Mouse (Mus musculus) kidney, postnatal 14 days (tissue): ENCODE data around the gene AA467197.
A peak's percentile ranks its signal among the peaks of the same experiment; 100 is the strongest.

Experiments used
- DNase-seq: peaks from one replicate; pipeline ENCODE4 v3.0.0; 2022; ENCODE audit warnings: mixed read lengths

AA467197 gene

DNA sequence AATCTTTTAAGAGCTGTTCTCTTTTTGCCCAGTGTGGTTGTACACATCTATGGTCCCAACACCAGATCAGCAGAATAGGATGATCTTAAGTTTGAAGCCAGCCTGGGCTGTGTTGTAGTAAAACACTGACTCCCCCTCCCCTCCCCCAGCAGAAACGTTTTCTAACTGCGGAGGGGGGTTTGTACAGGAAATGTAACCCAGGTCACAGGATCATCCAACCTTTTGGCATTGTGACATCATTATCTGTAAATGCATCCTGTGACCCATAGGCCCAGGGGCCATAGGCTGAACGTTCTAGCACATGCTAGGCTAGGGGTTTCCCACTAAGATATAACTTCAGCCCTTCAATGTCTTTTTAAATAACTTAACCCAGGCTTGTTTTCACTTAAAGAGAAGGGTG is at the start of gene AA467197:
AA467197 (plus strand) TSS at position 301 of the 400 bp plus-strand sequence.
- DNase-seq, result no peak

DNA sequence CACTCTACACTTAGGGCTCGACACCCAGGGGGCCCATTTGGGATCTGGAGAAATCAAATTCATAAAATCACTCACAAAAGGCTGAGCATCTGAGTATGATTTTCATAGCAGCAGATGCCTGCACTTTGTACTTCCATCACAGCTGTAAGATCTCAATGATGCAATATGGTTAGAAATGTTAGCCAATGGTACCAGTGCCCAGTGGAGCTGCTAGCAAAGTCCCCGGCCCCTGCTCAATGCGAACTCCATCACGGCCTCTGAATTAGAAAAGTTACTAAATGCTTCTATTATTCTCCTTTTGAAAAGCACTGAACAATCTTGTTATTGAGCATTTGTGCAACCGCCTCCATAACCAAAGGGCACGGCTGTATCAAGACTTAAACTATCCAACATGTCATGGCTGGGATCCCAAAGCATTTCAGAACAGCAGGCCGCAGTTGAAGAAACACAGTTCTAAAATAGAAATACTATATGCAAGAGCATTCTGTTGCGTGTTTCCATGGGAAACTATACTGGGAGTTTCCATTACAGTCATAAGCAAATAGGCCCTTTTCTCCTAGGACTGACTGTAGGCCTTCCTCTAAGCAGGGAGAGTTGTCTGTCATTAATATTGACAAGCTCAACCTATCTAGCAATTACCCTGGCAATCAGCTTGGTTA is 48.8 kb upstream of the AA467197 start:
- no peak for DNase-seq

GRCm38 (mm10) chr2:122590351-122590750 is 46.4 kb upstream of the AA467197 start:
- peak; percentile 58 for DNase-seq

GRCm38 (mm10) chr2:122591213-122591612 is 45.6 kb upstream of the AA467197 start:
- DNase-seq, result no peak

DNA sequence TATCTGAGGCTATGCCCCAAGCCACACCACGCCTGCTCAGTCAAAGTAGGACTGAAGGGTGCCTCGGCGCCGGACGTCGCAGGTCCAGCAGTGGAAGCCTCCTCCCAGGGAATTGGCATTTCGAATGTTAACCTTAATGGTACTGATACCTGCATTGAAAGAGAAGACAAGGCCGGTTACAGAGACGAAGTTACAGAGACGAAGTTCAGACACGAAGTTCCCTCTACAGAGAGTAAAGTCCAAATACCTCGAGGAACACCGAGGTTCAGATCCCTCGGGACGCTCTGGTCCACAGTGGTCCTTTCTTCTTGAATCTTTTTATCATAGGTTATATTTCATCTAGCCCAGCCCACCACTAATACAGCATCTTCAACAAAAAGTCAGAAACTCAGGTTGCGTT is 41.3 kb upstream of the AA467197 start:
- no peak for DNase-seq

GRCm38 (mm10) chr2:122599736-122600135 is 37.0 kb upstream of the AA467197 start:
- DNase-seq, result no peak

- no peak for DNase-seq
These were observed 35.4 kb upstream of the AA467197 start for GRCm38 (mm10) chr2:122601354-122601753.

DNA sequence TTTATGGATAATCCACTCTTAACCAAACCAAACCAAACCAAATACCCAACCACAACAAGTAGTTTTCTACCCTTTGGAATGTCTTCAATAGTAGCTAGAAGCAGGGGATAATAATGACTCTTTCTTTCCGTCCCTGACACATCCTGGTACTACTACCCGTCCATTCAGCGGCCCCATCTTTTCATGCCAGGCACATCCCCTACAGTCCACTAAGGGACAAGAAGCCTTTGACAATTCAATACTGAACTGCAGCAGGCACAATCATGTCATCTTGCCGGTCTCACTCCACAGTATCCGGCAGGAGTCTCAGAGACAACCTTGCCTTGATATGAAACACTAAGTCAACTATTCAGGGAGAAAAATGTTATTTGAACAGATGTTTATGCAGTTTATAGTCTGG is 31.0 kb upstream of the AA467197 start:
- no peak for DNase-seq

- no peak for DNase-seq
These were observed 28.0 kb upstream of the AA467197 start for GRCm38 (mm10) chr2:122608820-122609219.

DNA sequence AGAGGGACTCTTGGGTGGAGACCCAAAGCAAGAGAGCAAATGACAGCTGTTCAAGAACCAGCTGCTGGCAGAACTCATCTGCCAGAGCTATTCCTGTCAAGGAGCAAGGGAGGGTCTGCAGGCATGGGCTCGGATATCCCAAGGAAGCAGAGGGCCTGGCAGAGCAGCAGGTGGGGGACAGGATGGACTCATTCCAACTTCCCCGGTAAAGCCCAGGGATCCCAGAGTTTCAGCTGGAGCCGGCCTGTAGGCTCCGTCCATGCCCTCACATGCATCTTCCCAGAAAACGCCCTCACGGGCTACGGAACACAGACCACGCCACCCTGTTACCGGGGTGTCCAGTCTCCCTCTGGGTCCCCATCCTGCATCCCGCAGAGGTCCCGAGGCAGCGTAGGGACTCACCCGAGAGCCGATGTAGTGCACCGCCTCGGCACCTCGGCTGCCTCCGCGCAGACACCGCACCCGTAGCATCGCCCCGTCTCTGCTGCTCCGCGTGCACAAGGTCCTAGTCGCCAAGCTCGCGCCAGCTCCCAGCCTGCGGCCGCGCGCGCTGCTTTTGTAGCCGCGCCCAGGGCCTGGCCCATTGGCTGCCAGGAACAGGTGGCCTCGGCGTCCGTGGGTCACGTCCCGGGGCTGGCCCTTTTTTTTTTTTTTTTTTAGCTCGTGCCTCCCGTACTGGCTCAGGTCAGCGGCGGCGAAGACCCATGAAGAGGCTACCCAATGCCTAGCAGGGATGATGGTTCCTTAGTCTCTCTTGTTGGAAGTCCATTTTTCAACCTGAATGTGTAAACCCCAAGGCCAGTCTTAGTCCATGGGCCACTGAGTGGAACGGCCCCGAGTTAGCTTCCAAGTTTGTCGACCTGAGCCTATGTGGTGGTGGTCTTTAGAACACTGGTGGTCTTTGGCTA is 25.8 kb upstream of the AA467197 start, which contains the start of gene Gatm:
Gatm (minus strand) TSS at position 558 of the 908 bp plus-strand sequence.
- peak; percentile 86 for DNase-seq

DNA sequence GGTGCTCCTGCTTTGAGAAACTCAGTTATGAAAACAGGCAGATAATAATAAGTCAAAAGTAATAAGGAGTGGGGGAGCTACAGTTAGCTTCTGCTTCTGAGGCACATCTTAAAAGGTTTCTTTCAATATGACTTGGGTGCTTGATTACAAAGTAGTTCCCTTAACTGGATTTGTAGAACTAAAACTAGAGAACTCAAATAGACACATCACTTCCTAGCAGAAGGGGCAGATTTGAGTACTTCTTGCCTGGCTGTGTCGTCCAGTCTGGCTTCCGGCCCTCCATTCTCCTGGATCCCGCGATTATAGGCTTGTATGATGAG is 25.2 kb upstream of the AA467197 start:
- no peak for DNase-seq

DNA sequence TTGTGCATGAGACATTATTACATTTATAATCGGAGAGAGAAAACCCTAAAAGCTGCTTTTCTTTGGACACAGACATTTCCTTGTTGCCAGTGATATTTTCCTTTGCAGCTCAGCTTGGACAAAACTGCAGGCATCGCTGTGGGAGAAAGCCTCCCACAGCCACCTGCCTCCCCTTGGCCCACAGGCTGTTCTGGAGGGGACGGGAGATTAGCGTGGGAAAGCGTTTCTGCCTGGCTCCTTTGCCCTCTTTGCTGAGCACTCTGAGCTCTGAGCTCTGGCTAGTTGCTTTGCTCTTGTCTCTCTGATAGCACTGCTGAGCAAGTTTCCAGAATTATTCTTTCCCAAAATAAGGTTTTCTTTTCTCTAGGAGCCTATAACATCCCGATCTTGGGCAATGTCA is 20.5 kb upstream of the AA467197 start:
- DNase-seq, result no peak

GRCm38 (mm10) chr2:122617792-122618191 is 19.0 kb upstream of the AA467197 start:
- DNase-seq, result no peak

- DNase-seq, result no peak
These were observed 18.1 kb upstream of the AA467197 start for GRCm38 (mm10) chr2:122618719-122619118.

DNA sequence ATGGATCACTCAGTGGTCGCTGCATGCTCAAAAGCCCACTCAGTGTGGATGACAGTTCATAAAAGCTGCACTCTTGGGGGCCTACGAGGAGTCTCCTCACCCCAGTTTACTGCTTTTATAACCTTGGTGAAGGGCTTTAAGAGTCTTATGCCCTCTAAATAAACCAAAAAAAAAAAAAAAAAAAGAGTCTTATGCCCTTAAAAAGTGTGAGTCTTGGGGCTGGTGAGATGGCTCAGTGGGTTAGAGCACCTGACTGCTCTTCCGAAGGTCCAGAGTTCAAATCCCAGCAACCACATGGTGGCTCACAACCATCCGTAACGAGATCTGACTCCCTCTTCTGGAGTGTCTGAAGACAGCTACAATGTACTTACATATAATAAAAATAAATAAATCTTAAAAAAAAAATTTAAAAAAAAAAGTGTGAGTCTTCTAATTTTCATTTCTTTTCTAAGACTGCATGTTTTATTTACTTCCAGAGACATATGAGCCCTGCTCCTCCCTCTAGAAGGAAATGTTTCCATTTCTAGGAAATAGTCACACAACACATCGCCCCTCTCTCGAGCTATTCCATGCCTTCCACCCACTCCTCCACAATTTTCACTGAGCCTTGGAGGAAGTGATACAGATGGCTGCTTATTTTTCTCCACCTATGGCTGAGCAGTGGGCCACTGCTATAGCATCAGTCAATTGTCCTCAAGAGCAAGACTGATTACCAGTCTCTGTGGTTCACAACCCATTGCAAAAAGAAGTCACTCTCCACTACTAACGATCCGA is 15.3 kb upstream of the AA467197 start:
- no peak for DNase-seq

DNA sequence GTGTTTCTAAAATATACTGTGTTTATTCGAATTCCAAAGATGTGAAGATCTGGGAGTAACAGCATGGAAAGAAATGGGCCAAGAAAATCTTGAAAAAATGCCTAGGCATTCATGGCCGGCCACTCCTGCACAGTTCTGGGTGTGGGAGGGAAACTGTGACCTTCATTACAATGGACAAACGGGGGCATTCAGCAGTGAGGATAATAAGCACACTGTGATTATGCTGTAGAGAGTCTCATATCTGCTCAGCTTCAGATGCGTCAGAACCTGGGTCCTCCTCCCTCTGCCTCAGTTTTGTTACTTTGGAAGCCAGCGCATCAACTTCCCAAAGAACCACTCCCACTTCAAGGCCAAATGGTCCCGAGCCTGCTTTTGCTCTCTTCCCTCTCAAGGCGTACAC is 10.9 kb upstream of the AA467197 start:
- DNase-seq, result no peak

- peak; percentile 90 for DNase-seq
These were observed 7.8 kb upstream of the AA467197 start for GRCm38 (mm10) chr2:122628976-122629375.

DNA sequence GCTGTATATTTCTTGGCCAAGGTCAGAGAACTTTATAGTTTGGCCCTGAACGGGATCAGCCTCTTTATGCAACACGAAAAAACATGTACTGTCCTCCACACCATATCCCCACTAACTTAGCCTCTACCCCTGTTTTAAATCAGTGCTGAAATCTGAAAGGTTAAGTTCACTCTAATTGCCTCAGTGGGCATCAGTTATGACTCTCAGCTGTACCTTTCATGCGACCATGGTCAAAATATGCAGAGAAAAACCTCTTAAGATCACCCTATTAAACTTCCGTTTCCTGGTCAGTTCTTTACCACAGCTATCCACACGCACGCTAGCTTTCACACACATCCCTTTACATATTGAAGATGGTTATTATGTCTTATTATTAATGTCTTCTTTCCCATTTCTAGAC is 6.9 kb upstream of the AA467197 start:
- no peak for DNase-seq

DNA sequence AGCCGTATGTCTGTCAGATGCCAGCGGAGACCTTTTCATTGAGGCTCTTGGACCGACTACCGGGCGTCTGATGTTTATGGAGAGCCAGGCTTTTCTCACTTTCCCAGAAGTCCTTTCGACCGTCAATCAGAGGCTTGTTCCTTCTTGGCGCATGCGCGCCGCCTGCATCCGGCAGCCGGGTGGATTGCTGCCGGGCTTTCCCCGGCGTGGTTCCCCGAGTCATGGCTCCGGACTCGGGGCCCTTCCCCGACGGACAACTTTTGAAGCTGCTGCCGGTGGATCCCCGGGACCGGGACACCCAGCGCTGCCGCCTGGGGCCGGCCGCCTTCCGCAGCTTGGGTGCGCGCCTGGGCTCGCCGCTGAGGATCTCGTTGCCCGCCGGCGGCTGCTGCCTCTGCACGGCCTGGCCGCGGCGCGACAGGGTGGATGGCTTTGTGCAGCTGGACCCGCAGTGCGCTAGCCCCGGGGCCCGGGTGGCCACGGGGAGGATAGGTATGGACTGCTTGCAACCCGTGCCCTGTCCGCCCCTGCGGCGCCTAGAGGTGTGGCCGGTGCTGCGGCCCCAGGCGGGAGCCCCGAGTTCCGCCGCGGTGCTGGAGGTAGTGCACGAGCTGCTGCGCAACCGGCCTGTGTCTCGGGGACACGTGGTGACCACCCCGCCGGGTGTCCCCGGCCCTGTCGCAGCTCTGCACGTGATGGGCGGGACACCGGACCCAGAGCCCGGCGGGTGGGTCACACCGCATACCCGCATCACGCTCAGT is 6.1 kb upstream of the AA467197 start:
- peak; percentile 94 for DNase-seq

DNA sequence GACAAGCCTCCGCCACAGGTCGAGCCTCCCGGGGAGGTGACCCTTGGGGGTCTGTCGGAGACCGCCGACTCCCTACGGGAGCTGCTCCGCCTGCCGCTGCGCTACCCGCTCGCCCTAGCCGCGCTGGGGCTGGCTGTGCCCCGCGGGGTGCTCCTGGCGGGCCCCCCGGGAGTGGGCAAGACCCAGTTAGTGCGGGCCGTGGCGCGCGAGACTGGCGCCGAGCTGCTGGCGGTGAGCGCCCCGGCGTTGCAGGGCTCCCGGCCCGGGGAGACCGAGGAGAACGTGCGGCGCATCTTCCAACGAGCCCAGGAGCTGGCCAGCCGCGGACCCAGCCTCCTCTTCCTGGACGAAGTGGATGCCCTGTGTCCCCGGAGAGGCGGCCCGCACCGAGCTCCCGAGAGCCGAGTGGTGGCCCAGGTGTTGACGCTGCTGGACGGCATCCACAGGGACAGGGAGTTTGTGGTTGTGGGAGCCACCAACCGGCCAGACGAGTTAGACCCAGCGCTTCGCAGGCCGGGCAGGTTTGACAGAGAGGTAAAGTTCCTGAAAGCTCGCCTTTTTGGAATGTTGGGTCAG is 5.5 kb upstream of the AA467197 start:
- peak; percentile 72 for DNase-seq

GRCm38 (mm10) chr2:122637526-122637997 is 776 bp downstream of the AA467197 start:
- DNase-seq, result peak; percentile 78

- no peak for DNase-seq
These were observed 1.2 kb downstream of the AA467197 start for GRCm38 (mm10) chr2:122638029-122638428.
